Mouse (Mus musculus) neural tube, embryonic 10.5 days (tissue): ENCODE data around the gene Dbn1.

Experiments
- DNase-seq: peaks from one replicate; pipeline ENCODE4 v3.0.0-alpha.2; 2017; ENCODE audit warnings: low spot score; ENCODE audit errors: extremely low spot score

Gene Dbn1

GRCm38 (mm10) chr13:55487578-55488498, at the start of gene Dbn1:
TSS of gene Dbn1 (minus strand) at chr13:55488111.
- DNase-seq = peak; percentile 88

DNA sequence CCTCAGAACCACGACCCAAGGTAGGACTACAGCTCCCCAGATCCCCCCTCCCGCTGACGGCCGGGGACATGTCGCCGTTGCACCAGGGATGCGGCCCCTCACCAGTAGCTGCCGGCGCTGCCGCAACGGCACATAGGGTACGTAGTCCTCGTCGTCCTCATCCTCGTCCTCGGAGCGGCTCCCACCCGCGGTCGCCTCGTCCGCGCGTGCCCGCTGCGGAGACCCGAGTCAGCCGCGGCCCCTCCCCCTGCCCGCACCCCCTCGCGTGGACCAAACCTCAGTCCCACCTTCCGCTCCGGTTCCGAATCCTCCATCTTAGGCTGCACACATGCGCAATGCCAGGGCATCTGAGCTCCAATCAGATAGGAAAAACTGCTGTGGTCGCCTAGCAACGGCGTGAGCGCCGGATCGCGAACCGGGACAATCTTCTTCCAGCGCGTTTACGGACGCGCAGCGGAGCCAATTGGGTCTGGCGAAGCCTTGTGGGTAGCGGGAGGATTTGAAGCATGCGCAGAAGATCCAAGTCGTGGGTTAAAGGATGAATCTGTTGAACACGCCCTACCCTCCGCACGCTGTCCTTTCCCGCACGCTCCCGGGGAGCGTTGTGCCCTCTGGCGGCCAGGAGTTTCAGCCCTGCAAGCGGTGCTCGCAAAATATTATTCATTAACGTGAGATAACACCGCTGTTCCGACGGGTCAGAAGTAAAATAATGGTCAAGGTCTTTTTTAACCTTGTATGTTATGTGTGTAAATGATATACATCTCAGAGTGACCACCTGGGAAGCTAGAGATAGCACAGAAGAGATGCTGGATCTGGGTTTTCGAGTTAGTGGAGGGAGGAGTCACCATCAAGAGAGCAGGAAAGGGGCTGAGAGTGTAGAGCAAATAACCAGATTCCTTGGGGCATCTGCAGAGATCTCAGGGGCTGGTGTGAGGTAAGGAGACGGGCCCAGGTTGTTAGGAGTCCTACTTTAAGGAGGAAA, 48.6 kb upstream of the Dbn1 start, which contains the start of gene Ddx41:
Gene Ddx41, minus strand, starts transcription at position 465 of the 982 bp plus-strand sequence.
- peak; percentile 98 for DNase-seq

DNA sequence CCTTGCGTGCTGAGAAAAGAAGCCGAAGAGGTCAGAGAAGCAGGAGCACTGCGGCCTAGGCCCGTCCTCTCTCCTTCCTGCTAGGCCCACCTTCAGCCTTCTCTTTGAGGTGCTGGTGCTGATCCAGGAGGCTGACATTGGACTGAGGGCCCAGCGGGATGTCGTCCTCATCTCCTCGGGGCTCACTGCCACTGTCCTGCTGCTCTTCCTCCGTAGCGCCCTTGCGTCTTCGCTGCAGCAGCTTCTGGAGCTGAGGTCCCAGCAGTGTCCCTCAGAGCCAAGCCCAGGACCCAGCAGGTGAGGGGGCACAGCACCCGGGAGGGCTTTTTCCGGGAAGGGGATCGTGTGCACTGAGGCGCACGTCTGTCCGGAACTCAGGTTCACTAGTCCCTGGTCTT, 47.9 kb upstream of the Dbn1 start:
- no peak for DNase-seq

GRCm38 (mm10) chr13:55535191-55535590, 47.3 kb upstream of the Dbn1 start:
- no peak for DNase-seq

DNA sequence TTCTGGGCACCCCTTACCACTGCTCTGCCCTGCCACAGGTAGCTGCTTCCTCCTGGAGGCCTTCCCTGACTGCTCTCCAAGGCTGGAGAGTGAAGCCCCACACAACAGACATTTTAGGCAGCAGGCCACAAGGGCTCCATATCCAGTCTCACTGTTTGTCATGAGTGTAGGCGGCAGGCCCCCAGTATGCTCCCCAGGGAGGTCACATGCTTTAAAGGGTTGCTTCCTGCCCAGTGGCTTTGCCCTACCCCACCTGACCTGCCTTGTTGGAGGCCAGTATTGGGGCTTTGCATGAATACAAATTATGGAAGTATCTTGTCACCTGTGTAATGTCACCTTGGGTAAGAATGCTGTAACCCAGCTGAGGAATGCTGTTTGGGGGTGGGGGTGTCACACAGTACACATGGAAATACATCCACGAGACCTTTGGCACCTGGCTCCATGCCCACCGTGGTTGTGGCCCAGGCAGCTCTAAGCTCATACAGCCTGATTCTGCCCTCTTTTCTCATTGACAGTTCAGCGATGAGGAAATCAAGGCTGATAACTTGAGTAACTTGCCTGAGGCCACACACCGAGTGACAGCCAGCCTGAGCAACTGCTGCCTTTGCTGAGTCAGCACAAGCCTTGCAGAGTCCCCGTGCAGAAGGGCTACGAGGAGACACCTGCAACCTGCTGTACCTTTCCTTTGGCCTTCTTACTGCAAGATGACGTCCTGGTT, 41.4 kb upstream of the Dbn1 start, which contains the start of gene Dok3:
Gene Dok3, minus strand, starts transcription at position 99 of the 718 bp plus-strand sequence.
- no peak for DNase-seq

DNA sequence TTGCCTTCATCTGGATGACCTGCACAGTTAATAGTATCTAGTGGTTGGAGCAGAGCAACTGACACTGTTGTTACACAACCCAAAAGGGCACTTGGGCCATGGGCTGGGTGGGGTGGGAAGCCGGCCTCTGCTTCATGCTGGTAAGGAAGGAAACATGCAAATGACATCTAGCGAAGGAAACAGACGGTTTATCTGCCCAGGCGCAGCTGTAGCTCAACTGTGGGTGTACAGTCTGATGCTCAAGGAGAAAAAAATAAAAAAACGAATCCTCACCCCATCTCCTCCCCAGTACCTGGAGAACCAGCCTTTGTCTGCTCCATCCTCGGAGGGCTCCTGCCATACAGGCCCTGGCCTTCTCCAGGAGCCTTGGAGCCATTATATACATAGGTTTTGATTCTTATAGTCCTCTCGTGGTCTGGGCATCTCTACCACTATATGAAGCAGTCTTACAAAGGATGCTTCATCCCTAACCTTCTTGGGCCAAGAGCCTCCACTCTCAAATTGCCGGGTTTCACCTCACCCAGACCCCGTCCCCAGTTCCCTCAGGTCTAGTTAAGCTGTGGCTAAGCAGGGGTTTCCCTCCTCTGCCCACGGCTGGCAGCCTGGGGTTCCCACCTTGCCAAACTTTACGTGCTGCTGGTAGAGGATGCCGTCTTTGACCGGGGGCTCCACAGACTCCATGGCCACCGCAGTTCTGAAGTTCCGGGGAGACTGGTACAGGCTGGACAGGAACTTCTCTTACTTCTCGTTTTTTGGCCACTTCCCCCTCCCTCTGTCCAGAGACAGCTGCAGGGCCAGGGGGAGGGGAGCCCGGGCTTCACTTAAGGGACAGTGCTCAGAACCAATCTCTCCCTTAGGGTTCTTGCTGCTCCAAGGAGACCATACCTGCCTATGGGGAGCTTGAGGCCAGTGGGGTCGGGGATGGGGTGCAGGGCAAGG, 40.2 kb upstream of the Dbn1 start:
- DNase-seq = no peak

DNA sequence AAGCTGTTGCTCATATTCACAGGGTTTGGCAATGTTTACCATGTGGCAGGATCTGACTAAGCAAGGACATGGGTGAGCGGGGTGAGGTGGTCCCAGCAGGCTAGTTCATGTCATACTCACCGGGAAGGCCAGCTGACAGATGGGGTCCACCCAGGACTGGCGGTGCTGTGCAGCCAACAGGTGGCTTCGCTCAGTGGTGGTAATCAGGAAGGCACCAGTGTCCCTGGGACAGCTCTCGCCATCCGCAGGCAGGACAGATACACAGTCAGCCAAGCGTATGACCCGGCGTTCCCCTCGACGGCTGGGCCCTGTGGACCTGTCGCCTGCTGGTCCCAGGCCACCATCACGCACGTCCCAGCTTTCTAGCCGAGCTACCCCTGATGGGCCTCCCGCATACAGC, 39.3 kb upstream of the Dbn1 start:
- DNase-seq = no peak

DNA sequence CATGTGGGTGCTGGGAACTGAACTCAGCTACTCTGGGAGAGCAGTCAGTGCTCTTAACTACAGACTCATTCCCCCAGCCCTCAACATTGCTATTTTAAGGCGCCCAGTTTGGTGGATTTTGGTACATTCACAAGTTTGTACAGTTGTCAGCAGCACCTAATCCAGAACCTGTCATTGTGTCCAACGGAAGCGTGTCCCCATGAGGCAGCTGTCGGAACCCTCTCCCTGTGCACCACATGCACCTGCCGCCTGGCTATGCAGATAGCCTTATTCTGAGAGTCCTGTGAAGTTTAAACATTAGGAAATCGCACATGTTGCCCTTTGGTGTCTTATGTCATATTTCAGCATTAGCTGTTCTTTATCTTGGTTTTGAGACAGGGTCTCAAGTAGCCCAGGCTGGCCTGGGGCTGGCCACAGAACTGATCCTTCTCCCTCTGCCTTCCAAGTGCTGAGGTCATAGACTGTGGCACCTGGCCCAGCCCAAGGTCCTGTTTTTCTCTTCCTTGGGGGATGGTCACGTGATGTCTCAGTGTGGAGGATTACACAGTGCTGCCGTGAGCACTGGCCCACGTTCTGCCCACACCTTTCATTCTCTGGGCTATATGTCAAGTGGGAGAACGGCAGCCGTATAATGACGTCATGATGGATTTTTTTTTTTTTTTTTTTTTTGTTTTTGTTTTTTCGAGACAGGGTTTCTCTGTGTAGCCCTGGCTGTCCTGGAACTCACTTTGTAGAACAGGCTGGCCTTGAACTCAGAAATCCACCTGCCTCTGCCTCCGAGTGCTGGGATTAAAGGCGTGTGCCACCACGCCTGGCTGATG, 38.0 kb upstream of the Dbn1 start:
- DNase-seq = no peak

- no peak for DNase-seq
Observed at GRCm38 (mm10) chr13:55523951-55524600, 36.2 kb upstream of the Dbn1 start.

DNA sequence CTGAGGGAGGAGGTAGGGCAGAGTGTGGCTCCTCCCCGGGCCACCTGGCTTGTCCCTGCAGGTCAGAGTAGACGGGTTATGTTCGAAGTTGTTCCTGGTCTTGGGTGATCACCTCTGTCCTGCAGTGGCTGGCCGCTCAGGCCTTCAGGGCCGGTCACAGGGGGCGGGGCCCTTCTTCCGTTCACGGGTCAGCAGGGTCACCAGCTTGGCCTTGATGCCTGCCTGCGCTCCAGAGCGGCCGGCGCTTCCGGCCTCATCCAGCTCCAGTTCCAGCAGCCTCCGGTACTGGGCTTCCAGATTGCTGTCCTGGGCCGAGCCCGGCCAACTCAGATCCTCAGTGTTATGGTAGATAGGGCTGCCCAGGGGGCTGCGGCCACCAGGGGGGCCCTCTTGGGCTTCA, 35.4 kb upstream of the Dbn1 start:
- DNase-seq = no peak

GRCm38 (mm10) chr13:55522730-55523129, 34.8 kb upstream of the Dbn1 start:
- no peak for DNase-seq

DNA sequence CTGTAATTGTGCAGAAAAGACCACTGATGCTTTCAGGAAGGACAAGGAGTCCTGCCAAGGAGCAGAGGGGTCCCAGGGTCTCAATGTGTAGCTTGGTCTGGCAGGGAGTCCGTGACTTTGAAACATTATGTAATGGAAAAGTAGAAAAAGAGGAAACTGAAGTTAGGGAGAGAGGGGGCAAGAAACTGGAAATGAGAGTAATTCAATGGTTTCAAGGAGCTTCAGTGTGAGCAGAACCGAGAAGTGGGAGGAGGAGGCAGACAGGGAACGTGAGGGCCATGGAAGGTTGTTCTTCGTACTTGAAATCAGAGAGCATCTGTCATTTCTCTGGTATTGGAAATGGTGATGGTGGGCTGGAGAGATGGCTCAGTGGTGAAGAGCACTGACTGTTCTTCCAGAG, 31.7 kb upstream of the Dbn1 start:
- no peak for DNase-seq

GRCm38 (mm10) chr13:55516955-55517354, 29.0 kb upstream of the Dbn1 start:
- peak; percentile 95 for DNase-seq

DNA sequence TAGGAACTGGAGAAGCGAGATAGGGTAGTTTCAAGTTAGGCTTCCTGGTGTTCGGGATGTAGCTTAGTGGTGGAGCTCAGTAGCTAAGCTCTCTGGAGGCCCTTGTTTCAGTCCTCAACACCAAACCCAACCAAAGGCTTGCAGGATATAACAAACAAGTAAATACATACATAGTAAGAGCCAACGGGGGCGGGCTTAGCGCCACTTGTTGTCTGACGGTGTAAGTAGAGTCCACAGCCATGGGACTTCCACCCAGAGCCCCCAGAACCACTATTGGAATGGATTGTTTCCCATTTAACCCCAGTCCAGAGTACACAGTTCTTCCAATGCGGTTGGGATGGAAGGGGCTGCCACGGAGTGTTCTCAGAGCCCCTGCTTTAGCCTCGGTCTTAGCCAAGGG, 25.9 kb upstream of the Dbn1 start:
- DNase-seq = no peak

- peak; percentile 96 for DNase-seq
Observed at GRCm38 (mm10) chr13:55513111-55513748, 25.3 kb upstream of the Dbn1 start, which contains the start of gene Pdlim7. TSS of gene Pdlim7 (minus strand) at chr13:55513676.

DNA sequence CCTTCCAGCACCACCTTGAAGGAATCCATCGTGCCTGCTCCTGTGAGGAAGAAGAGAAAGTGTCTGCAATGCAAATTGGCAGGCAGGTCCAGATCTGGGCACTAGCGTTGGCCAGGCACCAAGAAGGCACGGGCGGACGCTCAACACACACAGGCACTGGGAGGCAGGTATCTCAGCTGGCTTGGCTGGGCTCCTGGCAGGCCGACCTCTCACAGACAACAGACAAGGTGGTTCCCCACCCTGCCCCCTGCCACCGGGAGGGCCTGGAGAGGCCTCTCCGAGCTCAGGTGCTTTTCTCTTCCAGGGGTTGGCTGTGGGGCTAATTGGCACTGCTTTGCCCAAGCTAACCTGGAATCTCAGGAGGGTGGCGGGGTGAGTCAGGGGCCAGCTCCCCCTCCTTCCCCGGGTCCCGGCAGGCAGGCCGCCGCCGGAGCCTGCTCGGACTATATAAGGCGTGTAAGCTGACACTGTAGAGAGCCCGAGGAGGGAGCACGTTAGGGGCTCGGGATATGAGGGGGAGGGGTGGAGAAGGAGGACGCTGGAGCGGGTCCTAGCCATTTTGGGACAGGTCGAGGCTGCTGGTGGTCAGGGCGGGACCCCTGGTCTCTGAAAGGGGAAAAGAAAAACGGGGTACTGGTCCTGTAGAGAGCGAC, 24.6 kb upstream of the Dbn1 start:
- peak; percentile 80 for DNase-seq

- no peak for DNase-seq
Observed at GRCm38 (mm10) chr13:55511492-55511861, 23.6 kb upstream of the Dbn1 start.
